ENCODE assay signal across 7 mouse cellular contexts in genomic region chr7:84151960-84152334, GRCm38 (mm10). TPM values are rescaled to one million over a fixed set of nuclear protein-coding genes. Genes with fewer than 3 reads are reported as not detected.
DNase-seq lines count a peak whose midpoint lies in the region; ATAC-seq and TF ChIP-seq lines count a peak whose summit lies in the region.

No protein-coding gene starts in this region.

- peak; percentile 91 for ATAC-seq in embryonic facial prominence, embryonic 11.5 days (replicated peaks; ENCODE audit: insufficient number of reproducible peaks, low FRiP score, low TSS enrichment, low read depth)
- peak; percentile 96 for ATAC-seq in limb, embryonic 12.5 days (ENCODE audit: insufficient number of reproducible peaks, insufficient read depth, low FRiP score, low TSS enrichment, low read depth)
- ATAC-seq in midbrain, embryonic 15.5 days (replicated peaks) = peak; percentile 96

- under 1% methylated on average over 35 of the region's 55 CpGs for WGBS in embryonic facial prominence, embryonic 11.5 days
- 1% methylated on average over 49 of the region's 55 CpGs for WGBS in kidney, adult 2 months
- WGBS in limb, embryonic 12.5 days = 1% methylated on average over 32 of the region's 55 CpGs
- 0% methylated on average over 50 of the region's 55 CpGs for WGBS in midbrain, embryonic 15.5 days
- whole genome bisulfite sequencing in spleen, adult 2 months = 2% methylated on average over 29 of the region's 55 CpGs

- no peaks in the 10 kb centered on the region for H3K9me3 ChIP-seq in embryonic facial prominence, embryonic 11.5 days (replicated peaks; ENCODE audit: control insufficient read depth, low read length)
- no peaks in the 10 kb centered on the region for H3K9me3 ChIP-seq in limb, embryonic 12.5 days
- no peaks in the 10 kb centered on the region for H3K9me3 ChIP-seq in midbrain, embryonic 15.5 days

- H3K9ac ChIP-seq in embryonic facial prominence, embryonic 11.5 days (replicated peaks; ENCODE audit: low read length) = peak overlapping the region; percentile 91
- H3K9ac ChIP-seq in limb, embryonic 12.5 days (replicated peaks) = peak overlapping the region; percentile 94
- H3K9ac ChIP-seq in midbrain, embryonic 15.5 days = peak overlapping the region; percentile 89

- peak overlapping the region; percentile 84 for H3K4me2 ChIP-seq in embryonic facial prominence, embryonic 11.5 days (ENCODE audit: low read depth, low read length)
- H3K4me2 ChIP-seq in limb, embryonic 12.5 days = peak overlapping the region; percentile 93
- H3K4me2 ChIP-seq in midbrain, embryonic 15.5 days = peak overlapping the region; percentile 87

- H3K27ac ChIP-seq in embryonic facial prominence, embryonic 11.5 days (replicated peaks; ENCODE audit: low read depth, low read length) = peak overlapping the region; percentile 88
- H3K27ac ChIP-seq in kidney, adult 2 months (ENCODE audit: insufficient read depth, low read depth, low read length) = peak overlapping the region; percentile 90; the same call in 1 of the 2 replicates
- peak overlapping the region; percentile 93 for H3K27ac ChIP-seq in limb, embryonic 12.5 days
- H3K27ac ChIP-seq in midbrain, embryonic 15.5 days = peak overlapping the region; percentile 93
- H3K27ac ChIP-seq in spleen, adult 2 months (ENCODE audit: insufficient read depth, low read length) = peak overlapping the region; percentile 38; the same call in 1 of the 2 replicates

- no peaks in the 10 kb centered on the region for H3K4me1 ChIP-seq in embryonic facial prominence, embryonic 11.5 days (ENCODE audit: control insufficient read depth, insufficient read depth, low read length)
- H3K4me1 ChIP-seq in kidney, adult 2 months (ENCODE audit: control insufficient read depth, insufficient read depth, low read length) = peaks cover 23% of the 10 kb centered on the region; the same call in 1 of the 2 replicates
- H3K4me1 ChIP-seq in limb, embryonic 12.5 days (replicated peaks) = peaks cover 20% of the 10 kb centered on the region
- peaks cover 40% of the 10 kb centered on the region for H3K4me1 ChIP-seq in midbrain, embryonic 15.5 days
- peaks cover 2% of the 10 kb centered on the region; the same call in 1 of the 2 replicates for H3K4me1 ChIP-seq in spleen, adult 2 months (ENCODE audit: control insufficient read depth, insufficient read depth, insufficient read length)

- no peaks in the 10 kb centered on the region for H3K36me3 ChIP-seq in embryonic facial prominence, embryonic 11.5 days (replicated peaks; ENCODE audit: control insufficient read depth, insufficient read depth, low read depth, low read length)
- H3K36me3 ChIP-seq in kidney, adult 2 months (ENCODE audit: control insufficient read depth, insufficient read depth, low read length) = no peaks in the 10 kb centered on the region; the same call in 1 of the 2 replicates
- H3K36me3 ChIP-seq in limb, embryonic 12.5 days = 0 out of 2 replicates have a peak, but pooled peaks cover 7% of the 10 kb centered on the region
- no peaks in the 10 kb centered on the region for H3K36me3 ChIP-seq in midbrain, embryonic 15.5 days (replicated peaks)
- no peaks in the 10 kb centered on the region for H3K36me3 ChIP-seq in spleen, adult 2 months (ENCODE audit: control insufficient read depth, insufficient read depth, low read length)

- DNase-seq in adrenal gland, postnatal 14 days = peak; percentile 96
- peak; percentile 98 for DNase-seq in embryonic facial prominence, embryonic 11.5 days (ENCODE audit: low spot score)
- DNase-seq in heart, adult 18-20 months = peak; percentile 94 to 95
- DNase-seq in kidney, adult 2 months = peak; percentile 98
- peak; percentile 83 to 91 for DNase-seq in spleen, adult 2 months (ENCODE audit: low read depth in 1 of 2, low spot score in 2 of 2)

- TF ChIP-seq CTCF in kidney, adult 2 months (conservative IDR thresholded peaks at IDR 0.05; ENCODE audit: insufficient read depth, insufficient read length, low read depth, low read length) = no peak
- TF ChIP-seq CTCF in spleen, adult 2 months (IDR thresholded peaks at IDR 0.05; ENCODE audit: extremely low read depth, insufficient read depth, insufficient read length, insufficient replicate concordance) = no peak

- H3K27me3 ChIP-seq in embryonic facial prominence, embryonic 11.5 days (ENCODE audit: control insufficient read depth, insufficient read depth, low read length) = no peaks in the 10 kb centered on the region
- H3K27me3 ChIP-seq in kidney, adult 2 months (replicated peaks; ENCODE audit: control insufficient read depth, insufficient read depth, low read length) = no peaks in the 10 kb centered on the region
- H3K27me3 ChIP-seq in limb, embryonic 12.5 days = no peaks in the 10 kb centered on the region
- H3K27me3 ChIP-seq in midbrain, embryonic 15.5 days (replicated peaks) = no peaks in the 10 kb centered on the region
- H3K27me3 ChIP-seq in spleen, adult 2 months (ENCODE audit: control insufficient read depth, insufficient read depth, low read length) = peaks cover 1% of the 10 kb centered on the region; the same call in 1 of the 2 replicates

- H3K4me3 ChIP-seq in embryonic facial prominence, embryonic 11.5 days (ENCODE audit: low read depth, low read length) = peak overlapping the region; percentile 90
- peak overlapping the region; percentile 86 for H3K4me3 ChIP-seq in kidney, adult 2 months (ENCODE audit: insufficient read depth, low read depth, low read length)
- peak overlapping the region; percentile 91 for H3K4me3 ChIP-seq in limb, embryonic 12.5 days (replicated peaks)
- peak overlapping the region; percentile 92 for H3K4me3 ChIP-seq in midbrain, embryonic 15.5 days
- H3K4me3 ChIP-seq in spleen, adult 2 months (ENCODE audit: extremely low read depth, insufficient read depth, insufficient read length) = peak overlapping the region; percentile 90

- no peak for TF ChIP-seq POLR2A in kidney, adult 2 months (IDR thresholded peaks at IDR 0.05; ENCODE audit: low read depth, low read length)
- no peak for TF ChIP-seq POLR2A in spleen, adult 2 months (IDR thresholded peaks at IDR 0.05; ENCODE audit: low read depth, low read length)

RNA-seq across cellular contexts. Expression of gene Abhd17c, which starts 0.3 kb away (rescaled TPM):
- 33.3 and 44.3 TPM in 2 replicates for total RNA-seq in adrenal gland, postnatal 14 days (2021)
- polyA plus RNA-seq in embryonic facial prominence, embryonic 11.5 days (2014; fragmentation: Nextera tagmentation; extraction: Ambion mirVana) = 43.9 and 53.0 TPM in 2 replicates
- total RNA-seq in heart, adult 18-20 months (2021) = 10 to 100 TPM; 29.8 to 35.7 TPM
- polyA plus RNA-seq in kidney, adult 2 months (2012; rRNA removed) = 151 and 179 TPM in 2 replicates
- 52.9 and 74.1 TPM in 2 replicates for polyA plus RNA-seq in limb, embryonic 12.5 days (2016; fragmentation: Nextera tagmentation; extraction: Ambion mirVana)
- polyA plus RNA-seq in midbrain, embryonic 15.5 days (2015; fragmentation: Nextera tagmentation; extraction: Ambion mirVana) = 69.9 and 74.4 TPM in 2 replicates
- polyA plus RNA-seq in spleen, adult 2 months (2012; rRNA removed) = 32.8 and 33.9 TPM in 2 replicates

Comparison
In these comparisons a context has a peak if more than half of its experiments do, and no peak if none do; other contexts are left out.
1. Peak in every context shown above with its lines: DNase-seq, ATAC-seq, H3K4me3 ChIP-seq and H3K27ac ChIP-seq.
2. H3K27ac ChIP-seq: peak in every context shown above with its lines; median percentile 93 in limb, embryonic 12.5 days; 93 in midbrain, embryonic 15.5 days; 90 in kidney, adult 2 months; 88 in embryonic facial prominence, embryonic 11.5 days; 38 in spleen, adult 2 months.